Mouse (Mus musculus) neural tube, embryonic 12.5 days (tissue): ENCODE data around the gene Slc25a54. TPM values are rescaled to one million over a fixed set of nuclear protein-coding genes. Genes with fewer than 3 reads are reported as not detected.

Experiments
- microRNA-seq: library from miRNA; unstranded; fragments of <30 nt; microRNA quantifications from one replicate; pipeline ENCODE4, GENCODE M21; 2017
- polyA plus RNA-seq: library from polyadenylated mRNA; unstranded; fragments of >200 nt; fragmentation: Nextera tagmentation; extraction: Ambion mirVana; gene quantifications from 2 replicates; pipeline ENCODE4 v1.2.1, GENCODE M21; 2016

Slc25a54 gene
- polyA plus RNA-seq, 1 experiment from 2014 or later, result not detected

Small RNA genes within 50 kb of the gene (microRNA-seq; reads per million reads assigned to microRNA genes)
- not detected for gene Gm44384

Other genes with a start within 250 kb of the Slc25a54 start
- 21.0 and 21.4 TPM in 2 replicates for gene Stxbp3, start 239.9 kb upstream of the Slc25a54 start, polyA plus RNA-seq
- 0.05 TPM in 1 of 2 replicates, not detected in the other for gene Fndc7, start 190.5 kb upstream of the Slc25a54 start, polyA plus RNA-seq
- gene Prpf38b, start 168.7 kb upstream of the Slc25a54 start, polyA plus RNA-seq, result 76.6 and 78.9 TPM in 2 replicates
- gene Henmt1, start 140.6 kb upstream of the Slc25a54 start, polyA plus RNA-seq, result 0.71 and 0.74 TPM in 2 replicates
- not detected in 2 replicates for gene Gm9857, start 140.0 kb upstream of the Slc25a54 start, polyA plus RNA-seq
- gene Fam102b, start 52.9 kb upstream of the Slc25a54 start, polyA plus RNA-seq, result 22.0 and 27.5 TPM in 2 replicates
- gene Slc25a24, start 42.7 kb downstream of the Slc25a54 start, polyA plus RNA-seq, result 21.0 and 24.2 TPM in 2 replicates